9 mouse cellular contexts compared by ENCODE assay signal in the genomic region with DNA sequence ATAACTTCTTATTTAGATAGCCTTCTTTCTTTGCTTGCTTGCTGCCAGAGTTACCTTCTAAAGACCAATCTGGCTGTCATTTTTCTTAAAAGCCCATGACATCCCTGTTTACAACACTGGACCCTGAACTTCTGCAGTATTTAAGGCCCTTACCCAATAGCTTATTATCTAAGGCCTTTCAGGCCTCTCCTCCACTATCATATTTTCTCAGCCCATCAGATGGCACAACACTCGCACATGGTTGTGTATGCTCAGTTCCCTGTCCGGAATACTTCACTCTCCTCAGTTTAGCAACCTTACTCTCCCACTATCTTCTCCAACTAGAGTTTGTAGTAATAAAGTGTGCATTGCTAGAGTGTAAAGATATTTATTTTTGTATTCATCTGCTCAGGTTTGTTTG. TPM values are rescaled to one million over a fixed set of nuclear protein-coding genes. Genes with fewer than 3 reads are reported as not detected.
A peak's percentile ranks its signal among the peaks of the same experiment; 100 is the strongest.
DNase-seq lines count a peak whose midpoint lies in the region; ATAC-seq and TF ChIP-seq lines count a peak whose summit lies in the region.
"Had no signal": no experiment of that assay in that cellular context is flagged by ENCODE, and none has a peak within 500 bp of the region (broad histone marks: within the 10 kb centered on the region; RNA-seq: fewer than 3 reads in every experiment).

No protein-coding gene starts in this region.

- no peak for TF ChIP-seq CTCF in cerebellum, adult 2 months (IDR thresholded peaks at IDR 0.05; ENCODE audit: borderline replicate concordance, insufficient read depth, low read depth, low read length)

- no peak for DNase-seq in cerebellum, adult 2 months
- no peak for DNase-seq in hindbrain, embryonic 10.5 days (ENCODE audit: low spot score)
- DNase-seq in cerebellum, postnatal 25 days = no peak
- DNase-seq in urinary bladder, postnatal 4 days (ENCODE audit: low spot score in 2 of 2) = no peak
- no peak for DNase-seq in layer of hippocampus, postnatal 36 days
- DNase-seq: cerebellum, adult 18-20 months had no signal

- TF ChIP-seq POLR2A in cerebellum, adult 2 months (IDR thresholded peaks at IDR 0.05; ENCODE audit: borderline replicate concordance, insufficient read depth, low read length) = no peak

- no peaks in the 10 kb centered on the region for H3K27me3 ChIP-seq in cerebellum, adult 2 months (ENCODE audit: control insufficient read depth, insufficient read depth, low read length)
- H3K27me3 ChIP-seq in hindbrain, embryonic 10.5 days (ENCODE audit: insufficient read depth, poor library complexity, severe bottlenecking) = no peaks in the 10 kb centered on the region; the same call in 1 of the 2 replicates

- WGBS in cerebellum, adult 2 months = 16% methylated on average over 2 of the region's 2 CpGs
- 88% methylated on average over 2 of the region's 2 CpGs for WGBS in hindbrain, embryonic 10.5 days
- WGBS in macrophage (ENCODE audit: missing documents) = 29% methylated on average over 2 of the region's 2 CpGs

- peaks cover 46% of the 10 kb centered on the region for H3K79me2 ChIP-seq in macrophage (ENCODE audit: inconsistent target)

- H3K9me3 ChIP-seq in hindbrain, embryonic 10.5 days = no peaks in the 10 kb centered on the region

- no peak overlapping the region for H3K27ac ChIP-seq in cerebellum, adult 2 months (ENCODE audit: insufficient read depth, low read length)
- H3K27ac ChIP-seq in brown adipose tissue, adult 24 weeks (replicated peaks; ENCODE audit: low read depth, low read length) = no peak overlapping the region
- H3K27ac ChIP-seq in hindbrain, embryonic 10.5 days = no peak overlapping the region
- H3K27ac ChIP-seq in macrophage = no peak overlapping the region

- peak overlapping the region; percentile 87 for H3K4me3 ChIP-seq in cerebellum, adult 2 months (replicated peaks; ENCODE audit: insufficient read depth, low read depth, low read length)
- H3K4me3 ChIP-seq in brown adipose tissue, adult 24 weeks (ENCODE audit: insufficient read depth, low read depth, low read length) = peak overlapping the region; percentile 98
- H3K4me3 ChIP-seq in hindbrain, embryonic 10.5 days = peak overlapping the region; percentile 84
- peak overlapping the region; percentile 73 for H3K4me3 ChIP-seq in macrophage (ENCODE audit: inconsistent target)

- ATAC-seq in cerebellum, adult (ENCODE audit: insufficient number of reproducible peaks, low FRiP score, low TSS enrichment) = no peak

- peaks cover 9% of the 10 kb centered on the region; the same call in 1 of the 2 replicates for H3K4me1 ChIP-seq in cerebellum, adult 2 months (ENCODE audit: control insufficient read depth, insufficient read depth, low read length)
- no peaks in the 10 kb centered on the region for H3K4me1 ChIP-seq in brown adipose tissue, adult 24 weeks (ENCODE audit: control insufficient read depth, insufficient read depth, insufficient read length, low read length)
- peaks cover 28% of the 10 kb centered on the region for H3K4me1 ChIP-seq in hindbrain, embryonic 10.5 days (replicated peaks)

- H3K36me3 ChIP-seq in hindbrain, embryonic 10.5 days = peaks cover 18% of the 10 kb centered on the region
- peaks cover 20% of the 10 kb centered on the region; the same call in 1 of the 2 replicates for H3K36me3 ChIP-seq in macrophage (ENCODE audit: inconsistent target)

RNA-seq across cellular contexts. Expression of gene 4931422A03Rik, which starts 0.9 kb away (rescaled TPM):
- polyA plus RNA-seq in cerebellum, adult 2 months (2012; rRNA removed) = not detected in 2 replicates
- polyA plus RNA-seq in brown adipose tissue, adult 24 weeks (2012; ENCODE audit: insufficient read depth, insufficient read length, missing spikeins) = not detected in 2 replicates
- 1.4 and 2.0 TPM in 2 replicates for polyA plus RNA-seq in hindbrain, embryonic 10.5 days (2016; fragmentation: Nextera tagmentation; extraction: Ambion mirVana)
- total RNA-seq in macrophage (2018; cell fraction: chromatin; rRNA removed) = not detected
- total RNA-seq in macrophage (2018; cell fraction: cytosol; rRNA removed) = not detected
- not detected for total RNA-seq in macrophage (2018; cell fraction: nucleus; rRNA removed)
- polyA plus RNA-seq in macrophage (2018) = not detected in 3 replicates
- total RNA-seq in layer of hippocampus, postnatal 36 days (2021) = not detected

RNA-seq across cellular contexts. Expression of gene Fbxo3, which starts 1.6 kb away (rescaled TPM):
- polyA plus RNA-seq in cerebellum, adult 2 months (2012; rRNA removed) = 65.7 and 70.8 TPM in 2 replicates
- polyA plus RNA-seq in brown adipose tissue, adult 24 weeks (2012; ENCODE audit: insufficient read depth, insufficient read length, missing spikeins) = 46.9 and 47.4 TPM in 2 replicates
- 40.6 and 42.8 TPM in 2 replicates for polyA plus RNA-seq in hindbrain, embryonic 10.5 days (2016; fragmentation: Nextera tagmentation; extraction: Ambion mirVana)
- total RNA-seq in macrophage (2018; cell fraction: chromatin; rRNA removed) = 10 to 100 TPM; 22.4 to 89.7 (median 55.1) TPM
- 10 to 100 TPM; 19.2 to 38.3 (median 27.1) TPM for total RNA-seq in macrophage (2018; cell fraction: cytosol; rRNA removed)
- total RNA-seq in macrophage (2018; cell fraction: nucleus; rRNA removed) = 10 to 100 TPM; 19.8 to 82.3 (median 43.1) TPM
- polyA plus RNA-seq in macrophage (2018) = 26.0 to 39.2 TPM (median 26.9 TPM) in 3 replicates
- total RNA-seq in layer of hippocampus, postnatal 36 days (2021) = 10 to 100 TPM; 48.7 to 49.2 TPM

RNA-seq across cellular contexts. Expression of gene Gm10912, which starts 36.6 kb away (rescaled TPM):
- 0.22 and 0.33 TPM in 2 replicates for polyA plus RNA-seq in cerebellum, adult 2 months (2012; rRNA removed)
- polyA plus RNA-seq in brown adipose tissue, adult 24 weeks (2012; ENCODE audit: insufficient read depth, insufficient read length, missing spikeins) = not detected in 2 replicates
- polyA plus RNA-seq in hindbrain, embryonic 10.5 days (2016; fragmentation: Nextera tagmentation; extraction: Ambion mirVana) = not detected in 2 replicates
- total RNA-seq in macrophage (2018; cell fraction: chromatin; rRNA removed) = 1 to 10 TPM in 13 of 26 experiments, under 1 TPM in 9, not detected in 4; 0.37 to 5.6 (median 1.7) TPM
- total RNA-seq in macrophage (2018; cell fraction: cytosol; rRNA removed) = under 1 TPM in 4 of 26 experiments, not detected in 22; 0.10 to 0.17 (median 0.13) TPM
- total RNA-seq in macrophage (2018; cell fraction: nucleus; rRNA removed) = 1 to 10 TPM in 10 of 26 experiments, under 1 TPM in 8, not detected in 8; 0.31 to 4.0 (median 1.1) TPM
- not detected in 3 replicates for polyA plus RNA-seq in macrophage (2018)
- under 1 TPM; 0.47 to 0.53 TPM for total RNA-seq in layer of hippocampus, postnatal 36 days (2021)

RNA-seq across cellular contexts. Expression of gene Gm10799, which starts 39.3 kb away (rescaled TPM):
- not detected in 2 replicates for polyA plus RNA-seq in cerebellum, adult 2 months (2012; rRNA removed)
- polyA plus RNA-seq in brown adipose tissue, adult 24 weeks (2012; ENCODE audit: insufficient read depth, insufficient read length, missing spikeins) = not detected in 2 replicates
- polyA plus RNA-seq in hindbrain, embryonic 10.5 days (2016; fragmentation: Nextera tagmentation; extraction: Ambion mirVana) = not detected in 2 replicates
- total RNA-seq in macrophage (2018; cell fraction: chromatin; rRNA removed) = not detected
- not detected for total RNA-seq in macrophage (2018; cell fraction: cytosol; rRNA removed)
- total RNA-seq in macrophage (2018; cell fraction: nucleus; rRNA removed) = not detected
- not detected in 3 replicates for polyA plus RNA-seq in macrophage (2018)
- total RNA-seq in layer of hippocampus, postnatal 36 days (2021) = not detected

RNA-seq across cellular contexts. Expression of gene Cd59b, which starts 40.6 kb away (rescaled TPM):
- polyA plus RNA-seq in cerebellum, adult 2 months (2012; rRNA removed) = 10.6 and 11.4 TPM in 2 replicates
- 55.9 and 57.5 TPM in 2 replicates for polyA plus RNA-seq in brown adipose tissue, adult 24 weeks (2012; ENCODE audit: insufficient read depth, insufficient read length, missing spikeins)
- polyA plus RNA-seq in hindbrain, embryonic 10.5 days (2016; fragmentation: Nextera tagmentation; extraction: Ambion mirVana) = 2.3 and 4.0 TPM in 2 replicates
- 1 to 10 TPM in 1 of 26 experiments, not detected in 25; 2.7 TPM for total RNA-seq in macrophage (2018; cell fraction: chromatin; rRNA removed)
- total RNA-seq in macrophage (2018; cell fraction: cytosol; rRNA removed) = 1 to 10 TPM in 5 of 26 experiments, under 1 TPM in 17, not detected in 4; 0.38 to 1.1 (median 0.68) TPM
- 1 to 10 TPM in 1 of 26 experiments, not detected in 25; 1.3 TPM for total RNA-seq in macrophage (2018; cell fraction: nucleus; rRNA removed)
- 0.80 to 1.4 TPM in 2 of 3 replicates, not detected in the other for polyA plus RNA-seq in macrophage (2018)
- 1 to 10 TPM in 1 of 2 experiments, not detected in 1; 2.0 TPM for total RNA-seq in layer of hippocampus, postnatal 36 days (2021)
